Mouse (Mus musculus) midbrain, embryonic 13.5 days (tissue): Measurements from ENCODE around the gene Grm5. TPM values are rescaled to one million over a fixed set of nuclear protein-coding genes. Genes with fewer than 3 reads are reported as not detected.
A peak's percentile ranks its signal among the peaks of the same experiment; 100 is the strongest.

Experiments
- ATAC-seq: fragments of 200-750 bp; cut with Nextera tagmentation; 2 replicates; pipeline ENCODE4 v1.8.0; 2017; ENCODE audit warnings: mild to moderate bottlenecking, moderate TSS enrichment, moderate library complexity
- H3K27ac ChIP-seq: fragments of 300-500 bp; sonication (generic); 2 replicates; pipeline ENCODE4 v1.5.1; 2015; ENCODE audit warnings: inconsistent platforms, mild to moderate bottlenecking, moderate library complexity
- H3K27me3 ChIP-seq: fragments of 300-500 bp; sonication (generic); 2 replicates; pipeline ENCODE4 v1.6.1; 2015; ENCODE audit warnings: mild to moderate bottlenecking, inconsistent platforms
- H3K36me3 ChIP-seq: fragments of 300-500 bp; sonication (generic); 2 replicates; pipeline ENCODE4 v1.6.1; 2015; ENCODE audit warnings: mild to moderate bottlenecking, inconsistent platforms
- H3K4me1 ChIP-seq: fragments of 300-500 bp; sonication (generic); replicated peaks from 2 replicates; pipeline ENCODE4 v1.6.1; 2015; ENCODE audit warnings: inconsistent platforms
- H3K4me2 ChIP-seq: fragments of 300-500 bp; sonication (generic); replicated peaks from 2 replicates; pipeline ENCODE4 v1.6.1; 2015; ENCODE audit warnings: moderate library complexity, mild to moderate bottlenecking, inconsistent platforms
- H3K4me3 ChIP-seq: fragments of 300-500 bp; sonication (generic); replicated peaks from 2 replicates; pipeline ENCODE4 v1.5.1; 2015; ENCODE audit warnings: mild to moderate bottlenecking, inconsistent platforms
- H3K9ac ChIP-seq: fragments of 300-500 bp; sonication (generic); replicated peaks from 2 replicates; pipeline ENCODE4 v1.6.1; 2015; ENCODE audit warnings: mild to moderate bottlenecking, inconsistent platforms
- H3K9me3 ChIP-seq: fragments of 300-500 bp; sonication (generic); 2 replicates; pipeline ENCODE4 v1.6.1; 2016; ENCODE audit warnings: mild to moderate bottlenecking, inconsistent platforms
- WGBS: fragments of 180-500 bp; shearing (Covaris S2); methylation state at CpG from one replicate; pipeline ENCODE4 v1.1.7; 2015; 5-methylcytosine and 5-hydroxymethylcytosine counted together
- polyA plus RNA-seq: library from polyadenylated mRNA; unstranded; fragments of >200 nt; fragmentation: Nextera tagmentation; extraction: Ambion mirVana; gene quantifications from 2 replicates; pipeline ENCODE4 v1.2.1, GENCODE M21; 2015

Grm5 gene
- polyA plus RNA-seq, 1 experiment from 2014 or later: 9.9 TPM

GRCm38 (mm10) chr7:87718631-87719030 is 134.7 kb downstream of the Grm5 start:
- no peaks in the 10 kb centered on the region for H3K9me3 ChIP-seq
- H3K27me3 ChIP-seq: no peaks in the 10 kb centered on the region
- H3K36me3 ChIP-seq: no peaks in the 10 kb centered on the region
- WGBS: 82% methylated on average over 1 of the region's 1 CpGs
- H3K27ac ChIP-seq: no peak overlapping the region
- H3K9ac ChIP-seq: no peak overlapping the region
- no peak overlapping the region for H3K4me2 ChIP-seq
- H3K4me3 ChIP-seq: no peak overlapping the region
- ATAC-seq: no peak
- H3K4me1 ChIP-seq: no peaks in the 10 kb centered on the region

- Histone ChIP-seq H3K27me3 (no peaks in the 10 kb centered on the region), H3K27ac (no peak overlapping the region), H3K9me3 (no peaks in the 10 kb centered on the region), H3K9ac (no peak overlapping the region), H3K4me3 (no peak overlapping the region), H3K4me1 (no peaks in the 10 kb centered on the region), H3K36me3 (no peaks in the 10 kb centered on the region), H3K4me2 (no peak overlapping the region)
- no peak for ATAC-seq
These were observed 150.5 kb downstream of the Grm5 start for GRCm38 (mm10) chr7:87734511-87734910.

GRCm38 (mm10) chr7:87761945-87762344 is 178.0 kb downstream of the Grm5 start:
- WGBS: 42% methylated on average over 2 of the region's 2 CpGs
- no peak overlapping the region for H3K4me2 ChIP-seq
- H3K27ac ChIP-seq: no peak overlapping the region
- ATAC-seq: 0 out of 2 replicates have a peak, but pooled peaks have one; percentile 43
- no peaks in the 10 kb centered on the region for H3K9me3 ChIP-seq
- no peaks in the 10 kb centered on the region for H3K36me3 ChIP-seq
- no peak overlapping the region for H3K4me3 ChIP-seq
- peaks cover 6% of the 10 kb centered on the region; the same call in 1 of the 2 replicates for H3K4me1 ChIP-seq
- H3K27me3 ChIP-seq: no peaks in the 10 kb centered on the region
- no peak overlapping the region for H3K9ac ChIP-seq

GRCm38 (mm10) chr7:87762376-87762775 is 178.4 kb downstream of the Grm5 start:
- Histone ChIP-seq H3K9me3 (no peaks in the 10 kb centered on the region), H3K27ac (no peak overlapping the region), H3K27me3 (no peaks in the 10 kb centered on the region), H3K4me3 (no peak overlapping the region), H3K36me3 (no peaks in the 10 kb centered on the region), H3K4me2 (no peak overlapping the region), H3K4me1 (peaks cover 6% of the 10 kb centered on the region; the same call in 1 of the 2 replicates), H3K9ac (no peak overlapping the region)
- 35% methylated on average over 3 of the region's 3 CpGs for WGBS
- no peak for ATAC-seq

- ATAC-seq: no peak
- WGBS: 87% methylated on average over 1 of the region's 1 CpGs
These were observed 203.6 kb downstream of the Grm5 start for GRCm38 (mm10) chr7:87787560-87787959.

GRCm38 (mm10) chr7:87788963-87789362 is 205.0 kb downstream of the Grm5 start:
- H3K4me3 ChIP-seq: no peak overlapping the region
- no peak overlapping the region for H3K4me2 ChIP-seq
- no peaks in the 10 kb centered on the region for H3K36me3 ChIP-seq
- H3K9me3 ChIP-seq: no peaks in the 10 kb centered on the region
- no peak overlapping the region for H3K9ac ChIP-seq
- no peak for ATAC-seq
- H3K4me1 ChIP-seq: no peaks in the 10 kb centered on the region
- no peaks in the 10 kb centered on the region for H3K27me3 ChIP-seq
- no peak overlapping the region for H3K27ac ChIP-seq

More at GRCm38 (mm10) chr7:87787560-87787959, 203.6 kb downstream of the Grm5 start:
- H3K9ac ChIP-seq: no peak overlapping the region
- H3K27ac ChIP-seq: no peak overlapping the region
- no peaks in the 10 kb centered on the region for H3K9me3 ChIP-seq
- no peaks in the 10 kb centered on the region for H3K4me1 ChIP-seq
- H3K4me3 ChIP-seq: no peak overlapping the region
- no peak overlapping the region for H3K4me2 ChIP-seq
- H3K36me3 ChIP-seq: no peaks in the 10 kb centered on the region
- H3K27me3 ChIP-seq: no peaks in the 10 kb centered on the region

GRCm38 (mm10) chr7:87793896-87794295 is 209.9 kb downstream of the Grm5 start:
- WGBS: 73% methylated on average over 4 of the region's 4 CpGs
- Histone ChIP-seq H3K4me1 (no peaks in the 10 kb centered on the region), H3K9me3 (no peaks in the 10 kb centered on the region), H3K9ac (no peak overlapping the region), H3K4me2 (no peak overlapping the region), H3K4me3 (no peak overlapping the region), H3K27me3 (no peaks in the 10 kb centered on the region), H3K27ac (no peak overlapping the region), H3K36me3 (no peaks in the 10 kb centered on the region)
- no peak for ATAC-seq

GRCm38 (mm10) chr7:87824898-87825297 is 240.9 kb downstream of the Grm5 start:
- ATAC-seq: no peak
- Histone ChIP-seq H3K4me1 (no peaks in the 10 kb centered on the region), H3K27me3 (no peaks in the 10 kb centered on the region), H3K4me2 (no peak overlapping the region), H3K9me3 (no peaks in the 10 kb centered on the region), H3K27ac (no peak overlapping the region), H3K4me3 (no peak overlapping the region), H3K9ac (no peak overlapping the region), H3K36me3 (no peaks in the 10 kb centered on the region)
- 78% methylated on average over 1 of the region's 1 CpGs for WGBS

- H3K4me2 ChIP-seq: no peak overlapping the region
- H3K27me3 ChIP-seq: no peaks in the 10 kb centered on the region
- H3K4me3 ChIP-seq: no peak overlapping the region
- no peaks in the 10 kb centered on the region for H3K4me1 ChIP-seq
- no peak for ATAC-seq
- H3K9me3 ChIP-seq: no peaks in the 10 kb centered on the region
- WGBS: 77% methylated on average over 4 of the region's 4 CpGs
- H3K36me3 ChIP-seq: no peaks in the 10 kb centered on the region
- H3K27ac ChIP-seq: no peak overlapping the region
- H3K9ac ChIP-seq: no peak overlapping the region
These were observed 250.7 kb downstream of the Grm5 start for GRCm38 (mm10) chr7:87834669-87835068.

GRCm38 (mm10) chr7:87838579-87838978 is 254.6 kb downstream of the Grm5 start:
- no peak overlapping the region for H3K4me2 ChIP-seq
- no peak overlapping the region for H3K4me3 ChIP-seq
- H3K27me3 ChIP-seq: no peaks in the 10 kb centered on the region
- 74% methylated on average over 1 of the region's 1 CpGs for WGBS
- no peak overlapping the region for H3K27ac ChIP-seq
- H3K9ac ChIP-seq: no peak overlapping the region
- H3K36me3 ChIP-seq: no peaks in the 10 kb centered on the region
- no peaks in the 10 kb centered on the region for H3K4me1 ChIP-seq
- no peaks in the 10 kb centered on the region for H3K9me3 ChIP-seq
- no peak for ATAC-seq

- Histone ChIP-seq H3K4me3 (no peak overlapping the region), H3K4me1 (no peaks in the 10 kb centered on the region), H3K9ac (no peak overlapping the region), H3K36me3 (no peaks in the 10 kb centered on the region), H3K9me3 (no peaks in the 10 kb centered on the region), H3K4me2 (no peak overlapping the region), H3K27me3 (no peaks in the 10 kb centered on the region), H3K27ac (no peak overlapping the region)
- no peak for ATAC-seq
These were observed 259.5 kb downstream of the Grm5 start for GRCm38 (mm10) chr7:87843496-87843895.

GRCm38 (mm10) chr7:87846082-87846481 is 262.1 kb downstream of the Grm5 start:
- Histone ChIP-seq H3K27me3 (no peaks in the 10 kb centered on the region), H3K9ac (no peak overlapping the region), H3K4me1 (no peaks in the 10 kb centered on the region), H3K4me3 (no peak overlapping the region), H3K4me2 (no peak overlapping the region), H3K9me3 (no peaks in the 10 kb centered on the region), H3K36me3 (no peaks in the 10 kb centered on the region), H3K27ac (no peak overlapping the region)
- no peak for ATAC-seq

GRCm38 (mm10) chr7:87925956-87926355 is 342.0 kb downstream of the Grm5 start:
- no peaks in the 10 kb centered on the region for H3K9me3 ChIP-seq
- H3K27ac ChIP-seq: no peak overlapping the region
- ATAC-seq: no peak
- no peaks in the 10 kb centered on the region for H3K27me3 ChIP-seq
- H3K9ac ChIP-seq: no peak overlapping the region
- WGBS: 61% methylated on average over 5 of the region's 5 CpGs
- no peaks in the 10 kb centered on the region for H3K4me1 ChIP-seq
- H3K36me3 ChIP-seq: no peaks in the 10 kb centered on the region
- no peak overlapping the region for H3K4me2 ChIP-seq
- no peak overlapping the region for H3K4me3 ChIP-seq
